Mouse (Mus musculus): ENCODE results near the gene Polr3gl. TPM values are rescaled to one million over a fixed set of nuclear protein-coding genes. Genes with fewer than 3 reads are reported as not detected.

Polr3gl gene
- polyA plus RNA-seq, 1 experiment from 2014 or later, result 29.8 TPM

DNA sequence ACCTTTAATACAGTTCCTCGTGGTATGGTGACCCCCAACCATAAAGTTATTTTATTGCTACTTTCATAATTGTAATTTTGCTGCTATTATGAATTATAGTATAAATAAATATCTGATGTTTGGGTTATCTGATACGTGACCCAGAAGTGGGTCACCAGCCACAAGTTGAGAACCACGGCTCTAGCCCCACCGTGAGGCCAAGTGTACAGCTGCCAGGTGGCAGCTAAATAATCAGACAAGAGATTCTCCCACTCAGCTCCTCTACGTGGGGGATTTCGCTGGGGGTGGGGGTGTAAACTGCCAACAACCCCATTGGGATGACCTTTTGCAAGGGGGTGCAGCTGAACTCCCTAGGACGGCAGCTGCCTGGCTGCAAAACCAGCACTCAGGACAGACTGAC lies 61.9 kb downstream of the Polr3gl start:
- 0 out of 2 replicates have a peak, but pooled peaks cover 4% of the 10 kb centered on the region for H3K4me1 ChIP-seq (ENCODE audit: control insufficient read depth, insufficient read depth, low read length)
- no peak overlapping the region for H3K4me3 ChIP-seq (replicated peaks; ENCODE audit: low read length)
- H3K9ac ChIP-seq (ENCODE audit: low read length), result no peak overlapping the region
- H3K36me3 ChIP-seq (ENCODE audit: control insufficient read depth, insufficient read depth, low read length), result no peaks in the 10 kb centered on the region
- H3K27ac ChIP-seq (ENCODE audit: low read length), result no peak overlapping the region
- no peak for ATAC-seq (ENCODE audit: insufficient read depth, low FRiP score)
- no peak overlapping the region for H3K4me2 ChIP-seq (ENCODE audit: low read depth, low read length)
- H3K9me3 ChIP-seq (replicated peaks; ENCODE audit: control insufficient read depth, low read length), result no peaks in the 10 kb centered on the region
- WGBS, result 49% methylated on average over 7 of the region's 7 CpGs
- peaks cover 17% of the 10 kb centered on the region for H3K27me3 ChIP-seq (ENCODE audit: control insufficient read depth, insufficient read depth, low read length)

DNA sequence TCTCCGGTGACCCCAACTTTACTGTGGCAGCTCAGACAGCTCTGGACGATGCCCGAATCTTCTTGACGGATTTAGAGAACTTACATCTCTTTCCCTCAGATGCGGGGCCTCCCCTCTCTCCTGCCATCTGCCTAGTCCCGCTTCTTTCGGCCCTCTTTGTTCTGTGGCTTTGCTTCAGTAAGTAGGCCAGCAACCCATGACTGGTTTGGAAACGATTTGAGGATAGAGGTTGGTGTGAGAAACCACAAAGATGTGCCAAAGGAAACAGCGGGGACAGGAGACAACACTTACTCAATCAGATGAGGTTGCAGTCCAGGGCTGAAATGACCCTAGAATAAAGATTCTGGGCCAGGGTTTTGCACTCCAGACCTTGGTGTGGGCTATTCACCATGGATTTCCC lies 65.5 kb downstream of the Polr3gl start:
- no peaks in the 10 kb centered on the region for H3K9me3 ChIP-seq (replicated peaks; ENCODE audit: control insufficient read depth, low read length)
- no peak for ATAC-seq (ENCODE audit: insufficient read depth, low FRiP score)
- no peaks in the 10 kb centered on the region for H3K36me3 ChIP-seq (ENCODE audit: control insufficient read depth, insufficient read depth, low read length)
- no peak overlapping the region for H3K4me3 ChIP-seq (replicated peaks; ENCODE audit: low read length)
- no peak overlapping the region for H3K9ac ChIP-seq (ENCODE audit: low read length)
- 51% methylated on average over 9 of the region's 9 CpGs for WGBS
- peaks cover 31% of the 10 kb centered on the region for H3K27me3 ChIP-seq (ENCODE audit: control insufficient read depth, insufficient read depth, low read length)
- 0 out of 2 replicates have a peak, but pooled peaks cover 6% of the 10 kb centered on the region for H3K4me1 ChIP-seq (ENCODE audit: control insufficient read depth, insufficient read depth, low read length)
- no peak overlapping the region for H3K27ac ChIP-seq (ENCODE audit: low read length)
- no peak overlapping the region for H3K4me2 ChIP-seq (ENCODE audit: low read depth, low read length)

Other genes with a start within 250 kb of the Polr3gl start
- 0.17 and 0.29 TPM in 2 replicates for gene BC107364, start 141.9 kb downstream of the Polr3gl start, polyA plus RNA-seq (2015; fragmentation: Nextera tagmentation; extraction: Ambion mirVana)
- 0.50 and 3.8 TPM in 2 replicates for gene Hfe2, start 69.0 kb downstream of the Polr3gl start, polyA plus RNA-seq (2015; fragmentation: Nextera tagmentation; extraction: Ambion mirVana)
- gene Txnip, start 36.2 kb downstream of the Polr3gl start, polyA plus RNA-seq (2015; fragmentation: Nextera tagmentation; extraction: Ambion mirVana), result 164 and 179 TPM in 2 replicates
- gene Gm16253, start 17.2 kb downstream of the Polr3gl start, polyA plus RNA-seq (2015; fragmentation: Nextera tagmentation; extraction: Ambion mirVana), result 0.89 and 1.1 TPM in 2 replicates
- 2.2 and 2.7 TPM in 2 replicates for gene Ankrd34a, start 2.5 kb upstream of the Polr3gl start, polyA plus RNA-seq (2015; fragmentation: Nextera tagmentation; extraction: Ambion mirVana)
- 7.2 and 7.5 TPM in 2 replicates for gene Lix1l, start 7.0 kb upstream of the Polr3gl start, polyA plus RNA-seq (2015; fragmentation: Nextera tagmentation; extraction: Ambion mirVana)
- 102 and 104 TPM in 2 replicates for gene Rbm8a, start 35.8 kb upstream of the Polr3gl start, polyA plus RNA-seq (2015; fragmentation: Nextera tagmentation; extraction: Ambion mirVana)
- 43.7 and 44.6 TPM in 2 replicates for gene Pex11b, start 41.2 kb upstream of the Polr3gl start, polyA plus RNA-seq (2015; fragmentation: Nextera tagmentation; extraction: Ambion mirVana)
- gene Gm42957, start 41.3 kb upstream of the Polr3gl start, polyA plus RNA-seq (2015; fragmentation: Nextera tagmentation; extraction: Ambion mirVana), result 0.07 and 0.09 TPM in 2 replicates
- 0.85 and 1.2 TPM in 2 replicates for gene Itga10, start 51.4 kb upstream of the Polr3gl start, polyA plus RNA-seq (2015; fragmentation: Nextera tagmentation; extraction: Ambion mirVana)
- gene Ankrd35, start 76.0 kb upstream of the Polr3gl start, polyA plus RNA-seq (2015; fragmentation: Nextera tagmentation; extraction: Ambion mirVana), result 8.0 and 10.5 TPM in 2 replicates
- gene Pias3, start 102.2 kb upstream of the Polr3gl start, polyA plus RNA-seq (2015; fragmentation: Nextera tagmentation; extraction: Ambion mirVana), result 54.6 and 60.2 TPM in 2 replicates
- 7.0 and 9.2 TPM in 2 replicates for gene Nudt17, start 114.4 kb upstream of the Polr3gl start, polyA plus RNA-seq (2015; fragmentation: Nextera tagmentation; extraction: Ambion mirVana)
- gene Polr3c, start 133.4 kb upstream of the Polr3gl start, polyA plus RNA-seq (2015; fragmentation: Nextera tagmentation; extraction: Ambion mirVana), result 30.3 and 33.9 TPM in 2 replicates
- 34.0 and 38.4 TPM in 2 replicates for gene Rnf115, start 133.5 kb upstream of the Polr3gl start, polyA plus RNA-seq (2015; fragmentation: Nextera tagmentation; extraction: Ambion mirVana)
- gene Pdzk1, start 235.1 kb upstream of the Polr3gl start, polyA plus RNA-seq (2015; fragmentation: Nextera tagmentation; extraction: Ambion mirVana), result 4.6 and 5.2 TPM in 2 replicates
- 0.20 and 0.30 TPM in 2 replicates for gene Cd160, start 235.2 kb upstream of the Polr3gl start, polyA plus RNA-seq (2015; fragmentation: Nextera tagmentation; extraction: Ambion mirVana)